Mouse (Mus musculus): ENCODE measurements at regions not wholly inside any gene's neighbourhood (a gene's known extent, or its start where the extent isn't known, plus 50 kb on each side); places are given as distances from the start of the nearest gene placed in this dataset.
A peak's percentile ranks its signal among the peaks of the same experiment; 100 is the strongest.

GRCm38 (mm10) chr2:45688996-45689395, 571.8 kb upstream of the Zeb2 start:
- DNase-seq, result no peak
- no peak overlapping the region for H3K4me3 ChIP-seq (ENCODE audit: low read depth, low read length)
- no peaks in the 10 kb centered on the region for H3K4me1 ChIP-seq (ENCODE audit: insufficient read depth)
- H3K4me2 ChIP-seq (ENCODE audit: low read depth), result no peak overlapping the region
- no peaks in the 10 kb centered on the region for H3K27me3 ChIP-seq (ENCODE audit: insufficient read depth, low read length)
- no peaks in the 10 kb centered on the region for H3K36me3 ChIP-seq (ENCODE audit: insufficient read depth)
- H3K27ac ChIP-seq (ENCODE audit: low read depth, low read length), result no peak overlapping the region
- 95% methylated on average over 1 of the region's 1 CpGs for WGBS
- ATAC-seq, result no peak
- no peak overlapping the region for H3K9ac ChIP-seq
- no peak for TF ChIP-seq CTCF (IDR thresholded peaks at IDR 0.05; ENCODE audit: low read depth)
- H3K9me3 ChIP-seq (ENCODE audit: low read length), result no peaks in the 10 kb centered on the region

DNA sequence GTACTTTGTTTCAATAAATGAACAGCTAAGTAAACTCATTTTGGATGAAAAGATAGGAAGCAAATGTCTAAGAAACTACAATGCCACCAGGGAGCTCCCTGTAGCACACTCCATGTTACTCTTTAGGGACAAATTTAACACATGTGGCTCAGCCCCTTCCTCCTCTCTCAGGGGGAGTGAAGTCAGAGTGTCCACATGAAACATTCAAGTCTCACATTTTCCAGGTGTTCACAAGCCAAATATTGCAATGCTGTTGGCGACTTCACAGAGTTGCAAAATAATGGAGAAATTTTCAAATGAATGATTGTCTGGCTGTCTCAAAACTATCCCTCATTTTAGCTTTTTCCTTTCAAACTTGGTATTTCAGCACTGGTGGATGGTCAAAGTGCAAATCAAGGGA, 564.1 kb upstream of the Zeb2 start:
- Histone ChIP-seq H3K4me2 (ENCODE audit: low read depth) (no peak overlapping the region), H3K4me3 (ENCODE audit: low read depth, low read length) (no peak overlapping the region), H3K36me3 (ENCODE audit: insufficient read depth) (no peaks in the 10 kb centered on the region), H3K9me3 (ENCODE audit: low read length) (no peaks in the 10 kb centered on the region), H3K27me3 (ENCODE audit: insufficient read depth, low read length) (no peaks in the 10 kb centered on the region), H3K4me1 (ENCODE audit: insufficient read depth) (no peaks in the 10 kb centered on the region), H3K9ac (no peak overlapping the region), H3K27ac (ENCODE audit: low read depth, low read length) (no peak overlapping the region)
- WGBS, result 98% methylated on average over 1 of the region's 1 CpGs
- DNase-seq (no peak), ATAC-seq (no peak)
- TF ChIP-seq CTCF (IDR thresholded peaks at IDR 0.05; ENCODE audit: low read depth), result no peak

GRCm38 (mm10) chr2:45679101-45679895, 562.1 kb upstream of the Zeb2 start:
- ATAC-seq, result no peak
- no peak for TF ChIP-seq CTCF (IDR thresholded peaks at IDR 0.05; ENCODE audit: low read depth)
- no peaks in the 10 kb centered on the region for H3K9me3 ChIP-seq (ENCODE audit: low read length)

GRCm38 (mm10) chr2:45678685-45679084, 561.5 kb upstream of the Zeb2 start:
- DNase-seq, result no peak
- WGBS, result 53% methylated on average over 9 of the region's 9 CpGs
- no peak for TF ChIP-seq CTCF (IDR thresholded peaks at IDR 0.05; ENCODE audit: low read depth)

More at GRCm38 (mm10) chr2:45679101-45679895, 562.1 kb upstream of the Zeb2 start:
- no peak overlapping the region for H3K4me3 ChIP-seq (ENCODE audit: low read depth, low read length)
- WGBS, result 51% methylated on average over 10 of the region's 10 CpGs
- H3K27me3 ChIP-seq (ENCODE audit: insufficient read depth, low read length), result no peaks in the 10 kb centered on the region
- no peaks in the 10 kb centered on the region for H3K36me3 ChIP-seq (ENCODE audit: insufficient read depth)
- no peak overlapping the region for H3K4me2 ChIP-seq (ENCODE audit: low read depth)
- H3K4me1 ChIP-seq (ENCODE audit: insufficient read depth), result no peaks in the 10 kb centered on the region
- DNase-seq, result peak; percentile 7
- no peak overlapping the region for H3K27ac ChIP-seq (ENCODE audit: low read depth, low read length)
- H3K9ac ChIP-seq, result no peak overlapping the region

GRCm38 (mm10) chr2:45675776-45676175, 558.6 kb upstream of the Zeb2 start:
- no peak overlapping the region for H3K9ac ChIP-seq
- DNase-seq, result no peak
- no peaks in the 10 kb centered on the region for H3K27me3 ChIP-seq (ENCODE audit: insufficient read depth, low read length)
- no peak overlapping the region for H3K4me2 ChIP-seq (ENCODE audit: low read depth)
- H3K4me1 ChIP-seq (ENCODE audit: insufficient read depth), result no peaks in the 10 kb centered on the region
- H3K27ac ChIP-seq (ENCODE audit: low read depth, low read length), result no peak overlapping the region
- 94% methylated on average over 2 of the region's 2 CpGs for WGBS
- H3K4me3 ChIP-seq (ENCODE audit: low read depth, low read length), result no peak overlapping the region
- no peaks in the 10 kb centered on the region for H3K36me3 ChIP-seq (ENCODE audit: insufficient read depth)
- TF ChIP-seq CTCF (IDR thresholded peaks at IDR 0.05; ENCODE audit: low read depth), result no peak
- H3K9me3 ChIP-seq (ENCODE audit: low read length), result no peaks in the 10 kb centered on the region
- no peak for ATAC-seq

More at GRCm38 (mm10) chr2:45678685-45679084, 561.5 kb upstream of the Zeb2 start:
- Histone ChIP-seq H3K27ac (ENCODE audit: low read depth, low read length) (no peak overlapping the region), H3K4me3 (ENCODE audit: low read depth, low read length) (no peak overlapping the region), H3K4me1 (ENCODE audit: insufficient read depth) (no peaks in the 10 kb centered on the region), H3K9me3 (ENCODE audit: low read length) (no peaks in the 10 kb centered on the region), H3K36me3 (ENCODE audit: insufficient read depth) (no peaks in the 10 kb centered on the region), H3K9ac (no peak overlapping the region), H3K27me3 (ENCODE audit: insufficient read depth, low read length) (no peaks in the 10 kb centered on the region), H3K4me2 (ENCODE audit: low read depth) (no peak overlapping the region)
- ATAC-seq, result no peak

GRCm38 (mm10) chr2:45656011-45656410, 538.8 kb upstream of the Zeb2 start:
- no peak for TF ChIP-seq CTCF (IDR thresholded peaks at IDR 0.05; ENCODE audit: low read depth)
- 69% methylated on average over 1 of the region's 1 CpGs for WGBS

GRCm38 (mm10) chr2:45654693-45655092, 537.5 kb upstream of the Zeb2 start:
- Histone ChIP-seq H3K4me2 (ENCODE audit: low read depth) (no peak overlapping the region), H3K36me3 (ENCODE audit: insufficient read depth) (no peaks in the 10 kb centered on the region), H3K27ac (ENCODE audit: low read depth, low read length) (no peak overlapping the region), H3K9ac (no peak overlapping the region), H3K4me1 (ENCODE audit: insufficient read depth) (no peaks in the 10 kb centered on the region), H3K9me3 (ENCODE audit: low read length) (no peaks in the 10 kb centered on the region), H3K4me3 (ENCODE audit: low read depth, low read length) (no peak overlapping the region), H3K27me3 (ENCODE audit: insufficient read depth, low read length) (no peaks in the 10 kb centered on the region)
- ATAC-seq (no peak), DNase-seq (no peak)
- TF ChIP-seq CTCF (IDR thresholded peaks at IDR 0.05; ENCODE audit: low read depth), result no peak

More at GRCm38 (mm10) chr2:45656011-45656410, 538.8 kb upstream of the Zeb2 start:
- ATAC-seq (no peak), DNase-seq (no peak)
- H3K36me3 ChIP-seq (ENCODE audit: insufficient read depth), result no peaks in the 10 kb centered on the region
- H3K4me2 ChIP-seq (ENCODE audit: low read depth), result no peak overlapping the region
- H3K27ac ChIP-seq (ENCODE audit: low read depth, low read length), result no peak overlapping the region
- H3K9ac ChIP-seq, result no peak overlapping the region
- H3K27me3 ChIP-seq (ENCODE audit: insufficient read depth, low read length), result no peaks in the 10 kb centered on the region
- no peak overlapping the region for H3K4me3 ChIP-seq (ENCODE audit: low read depth, low read length)
- no peaks in the 10 kb centered on the region for H3K9me3 ChIP-seq (ENCODE audit: low read length)
- no peaks in the 10 kb centered on the region for H3K4me1 ChIP-seq (ENCODE audit: insufficient read depth)

All from forebrain, postnatal 0 days (tissue).